In the genomic region with DNA sequence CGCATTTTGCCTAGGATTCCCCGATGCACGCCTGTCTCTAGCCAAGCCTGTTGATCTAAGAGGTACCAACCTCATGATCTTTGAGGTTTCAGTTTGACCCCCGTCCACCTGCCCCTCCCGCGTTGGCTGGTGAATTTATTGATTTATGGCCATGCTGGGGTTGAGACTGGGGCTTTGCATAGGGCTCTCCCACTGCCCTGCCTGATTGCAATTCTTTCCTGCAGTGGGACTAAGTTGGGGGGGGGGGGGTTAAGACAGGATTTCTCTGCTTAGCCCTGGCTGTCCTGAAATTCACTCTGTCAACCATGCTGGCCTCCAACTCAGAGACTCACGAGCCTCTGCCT, we compare ENCODE assay signal across 9 mouse cellular contexts. TPM values are rescaled to one million over a fixed set of nuclear protein-coding genes. Genes with fewer than 3 reads are reported as not detected.
DNase-seq lines count a peak whose midpoint lies in the region; ATAC-seq and TF ChIP-seq lines count a peak whose summit lies in the region.
"Had no signal": no experiment of that assay in that cellular context is flagged by ENCODE, and none has a peak within 500 bp of the region (broad histone marks: within the 10 kb centered on the region; RNA-seq: fewer than 3 reads in every experiment).

No protein-coding gene starts in this region.

- no peak for DNase-seq in heart, postnatal 36 days
- no peak for DNase-seq in ES-E14 (ENCODE audit: low read depth, low spot score)
- DNase-seq in hindbrain, embryonic 10.5 days (ENCODE audit: low spot score), result no peak
- DNase-seq in liver, postnatal 0 days, result no peak
- no peak for DNase-seq in spleen, postnatal 10 days (ENCODE audit: low spot score in 2 of 2)
- no peak for DNase-seq in retina, embryonic 14.5 days (ENCODE audit: low spot score)

- no peak for TF ChIP-seq EP300 in liver, postnatal 0 days (IDR thresholded peaks at IDR 0.05; ENCODE audit: low read depth)

- H3K36me3 ChIP-seq in heart, embryonic 12.5 days, result peaks cover 19% of the 10 kb centered on the region
- H3K36me3 ChIP-seq in ES-E14 (ENCODE audit: control insufficient read depth, insufficient read depth, low read length, poor library complexity, severe bottlenecking), result no peaks in the 10 kb centered on the region
- H3K36me3 ChIP-seq in hindbrain, embryonic 10.5 days, result peaks cover 17% of the 10 kb centered on the region
- peaks cover under 1% of the 10 kb centered on the region; the same call in 1 of the 2 replicates for H3K36me3 ChIP-seq in liver, postnatal 0 days (replicated peaks; ENCODE audit: insufficient read depth, low read length)

- intact Hi-C loops in heart, postnatal 36 days (cut with DNase I), result loop anchor here (5.0 kb wide), 1 partner anchor 177 kb away; no protein-coding TSS in a partner anchor

- peak overlapping the region; percentile 34 for H3K4me3 ChIP-seq in heart, embryonic 12.5 days
- H3K4me3 ChIP-seq in ES-E14 (ENCODE audit: insufficient read depth in 1 of 2, low read depth in 1 of 2, low read length in 2 of 2, poor library complexity in 1 of 2, severe bottlenecking in 1 of 2), result peak overlapping the region; percentile 51 to 58
- H3K4me3 ChIP-seq in hindbrain, embryonic 10.5 days, result peak overlapping the region; percentile 41
- peak overlapping the region; percentile 39 for H3K4me3 ChIP-seq in liver, postnatal 0 days (ENCODE audit: low read depth, low read length)

- H3K27ac ChIP-seq in heart, embryonic 12.5 days (ENCODE audit: poor library complexity, severe bottlenecking), result peak overlapping the region; percentile 37; the same call in 1 of the 2 replicates
- peak overlapping the region; percentile 61; the same call in 1 of the 2 replicates for H3K27ac ChIP-seq in ES-E14 (ENCODE audit: insufficient read depth, low read depth, low read length, poor library complexity, severe bottlenecking)
- 0 out of 2 replicates have a peak overlapping the region, but pooled peaks have one; percentile 35 for H3K27ac ChIP-seq in hindbrain, embryonic 10.5 days
- H3K27ac ChIP-seq in liver, postnatal 0 days (ENCODE audit: low read depth), result peak overlapping the region; percentile 53; the same call in 1 of the 2 replicates

- H3K9ac ChIP-seq in heart, embryonic 12.5 days, result peak overlapping the region; percentile 61
- peak overlapping the region; percentile 57 for H3K9ac ChIP-seq in ES-E14 (ENCODE audit: insufficient read depth, low read depth, low read length, poor library complexity, severe bottlenecking)
- H3K9ac ChIP-seq in liver, postnatal 0 days (replicated peaks), result 0 out of 2 replicates have a peak overlapping the region, but pooled peaks have one; percentile 16

- H3K4me1 ChIP-seq in heart, embryonic 12.5 days (replicated peaks), result peaks cover 17% of the 10 kb centered on the region
- peaks cover 4 to 11% of the 10 kb centered on the region in 2 experiments; a peak in 3 of 4 replicates for H3K4me1 ChIP-seq in ES-E14 (ENCODE audit: control insufficient read depth in 2 of 2, insufficient read depth in 2 of 2, low read length in 2 of 2, poor library complexity in 1 of 2)
- peaks cover 31% of the 10 kb centered on the region for H3K4me1 ChIP-seq in hindbrain, embryonic 10.5 days (replicated peaks)
- H3K4me1 ChIP-seq in liver, postnatal 0 days (ENCODE audit: insufficient read depth), result peaks cover 28% of the 10 kb centered on the region

- in situ Hi-C loops in ES-E14 (cut with MboI; ENCODE audit: low sequenced_read_pairs in 2 of 2, unreplicated experiment in 2 of 2), result no loop called here

- no peaks in the 10 kb centered on the region for H3K27me3 ChIP-seq in heart, embryonic 12.5 days (replicated peaks)
- peaks cover 26% of the 10 kb centered on the region for H3K27me3 ChIP-seq in hindbrain, embryonic 10.5 days (ENCODE audit: insufficient read depth, poor library complexity, severe bottlenecking)
- no peaks in the 10 kb centered on the region for H3K27me3 ChIP-seq in liver, postnatal 0 days (ENCODE audit: insufficient read depth, low read length)

- ATAC-seq in heart, embryonic 12.5 days (ENCODE audit: insufficient number of reproducible peaks, low FRiP score), result no peak
- ATAC-seq in liver, postnatal 0 days, result no peak
- no peak for ATAC-seq in CD4-positive, CD25-positive, alpha-beta regulatory T cell, adult 4 months

- 18% methylated on average over 7 of the region's 7 CpGs for WGBS in heart, embryonic 12.5 days
- 13% methylated on average over 7 of the region's 7 CpGs for WGBS in hindbrain, embryonic 10.5 days
- 6% methylated on average over 7 of the region's 7 CpGs for WGBS in liver, postnatal 0 days (ENCODE audit: insufficient replicate concordance)

- H3K4me2 ChIP-seq in heart, embryonic 12.5 days, result peak overlapping the region; percentile 65
- H3K4me2 ChIP-seq in liver, postnatal 0 days (ENCODE audit: low read depth, low read length), result peak overlapping the region; percentile 67

- peaks cover 5% of the 10 kb centered on the region; the same call in 1 of the 2 replicates for H3K9me3 ChIP-seq in heart, embryonic 12.5 days (replicated peaks)
- no peaks in the 10 kb centered on the region for H3K9me3 ChIP-seq in ES-E14 (ENCODE audit: control insufficient read depth, insufficient read depth, low read depth, low read length)
- H3K9me3 ChIP-seq in hindbrain, embryonic 10.5 days, result peaks cover 4% of the 10 kb centered on the region
- H3K9me3 ChIP-seq in liver, postnatal 0 days (ENCODE audit: low read length), result no peaks in the 10 kb centered on the region

- no peak for TF ChIP-seq CTCF in liver, postnatal 0 days (IDR thresholded peaks at IDR 0.05; ENCODE audit: low read depth)

TF ChIP-seq in ES-E14, 5 proteins besides CTCF, POLR2A, EP300 and RAD21:
- TF ChIP-seq MAFK (IDR thresholded peaks at IDR 0.05; ENCODE audit: insufficient read depth, low read depth, low read length), result no peak
TF ChIP-seq in ES-E14: peak in this region for 0.

RNA-seq across cellular contexts. Expression of a gene that starts 13.8 kb away (rescaled TPM):
- polyA plus RNA-seq in heart, embryonic 12.5 days (2016; fragmentation: Nextera tagmentation; extraction: Ambion mirVana), result 46.7 and 49.6 TPM in 2 replicates
- total RNA-seq in heart, postnatal 36 days (2021), result 10 to 100 TPM; 41.9 to 43.1 TPM
- 23.3 and 27.4 TPM in 2 replicates for total RNA-seq in ES-E14 (2012; rRNA removed)
- polyA plus RNA-seq in hindbrain, embryonic 10.5 days (2016; fragmentation: Nextera tagmentation; extraction: Ambion mirVana), result 46.5 and 50.0 TPM in 2 replicates
- polyA plus RNA-seq in liver, postnatal 0 days (2015; fragmentation: Nextera tagmentation; extraction: Ambion mirVana), result 22.9 and 26.5 TPM in 2 replicates
- polyA plus RNA-seq in CD4-positive, CD25-positive, alpha-beta regulatory T cell, adult 4 months (2017; shearing (Covaris generic)), result 10 to 100 TPM; 20.1 to 43.4 TPM

RNA-seq across cellular contexts. Expression of a gene that starts 22.9 kb away (rescaled TPM):
- polyA plus RNA-seq in heart, embryonic 12.5 days (2016; fragmentation: Nextera tagmentation; extraction: Ambion mirVana), result 0.10 and 0.19 TPM in 2 replicates
- 1 to 10 TPM in 1 of 2 experiments, under 1 TPM in 1; 0.69 to 1.1 TPM for total RNA-seq in heart, postnatal 36 days (2021)
- total RNA-seq in ES-E14 (2012; rRNA removed), result 0.27 and 0.53 TPM in 2 replicates
- polyA plus RNA-seq in hindbrain, embryonic 10.5 days (2016; fragmentation: Nextera tagmentation; extraction: Ambion mirVana), result 0.20 and 0.35 TPM in 2 replicates
- 0.08 and 0.17 TPM in 2 replicates for polyA plus RNA-seq in liver, postnatal 0 days (2015; fragmentation: Nextera tagmentation; extraction: Ambion mirVana)
- polyA plus RNA-seq in CD4-positive, CD25-positive, alpha-beta regulatory T cell, adult 4 months (2017; shearing (Covaris generic)), result under 1 TPM in 1 of 2 experiments, not detected in 1; 0.12 TPM
- polyA plus RNA-seq: large intestine, adult 2 months had no signal

RNA-seq across cellular contexts. Expression of a gene that starts 39.7 kb away (rescaled TPM):
- 43.8 and 47.8 TPM in 2 replicates for polyA plus RNA-seq in heart, embryonic 12.5 days (2016; fragmentation: Nextera tagmentation; extraction: Ambion mirVana)
- total RNA-seq in heart, postnatal 36 days (2021), result 10 to 100 TPM; 78.0 to 99.6 TPM
- total RNA-seq in ES-E14 (2012; rRNA removed), result 23.8 and 32.7 TPM in 2 replicates
- 52.3 and 59.4 TPM in 2 replicates for polyA plus RNA-seq in hindbrain, embryonic 10.5 days (2016; fragmentation: Nextera tagmentation; extraction: Ambion mirVana)
- polyA plus RNA-seq in liver, postnatal 0 days (2015; fragmentation: Nextera tagmentation; extraction: Ambion mirVana), result 49.3 and 51.2 TPM in 2 replicates
- polyA plus RNA-seq in CD4-positive, CD25-positive, alpha-beta regulatory T cell, adult 4 months (2017; shearing (Covaris generic)), result 10 to 100 TPM; 25.3 to 29.8 TPM

RNA-seq across cellular contexts. Expression of a gene that starts 59.9 kb away (rescaled TPM):
- 10.1 and 10.2 TPM in 2 replicates for polyA plus RNA-seq in heart, embryonic 12.5 days (2016; fragmentation: Nextera tagmentation; extraction: Ambion mirVana)
- 10 to 100 TPM; 45.9 to 52.0 TPM for total RNA-seq in heart, postnatal 36 days (2021)
- total RNA-seq in ES-E14 (2012; rRNA removed), result 3.2 and 4.9 TPM in 2 replicates
- polyA plus RNA-seq in hindbrain, embryonic 10.5 days (2016; fragmentation: Nextera tagmentation; extraction: Ambion mirVana), result 3.7 and 6.5 TPM in 2 replicates
- polyA plus RNA-seq in liver, postnatal 0 days (2015; fragmentation: Nextera tagmentation; extraction: Ambion mirVana), result 1.4 and 1.5 TPM in 2 replicates
- 1 to 10 TPM in 1 of 2 experiments, under 1 TPM in 1; 0.67 to 1.3 TPM for polyA plus RNA-seq in CD4-positive, CD25-positive, alpha-beta regulatory T cell, adult 4 months (2017; shearing (Covaris generic))
